Mouse (Mus musculus): ENCODE measurements around the gene Socs1. TPM values are rescaled to one million over a fixed set of nuclear protein-coding genes. Genes with fewer than 3 reads are reported as not detected.

Gene Socs1
- polyA plus RNA-seq, 1 experiment from 2014 or later: 6.9 TPM

GRCm38 (mm10) chr16:10771769-10772510 lies 13.4 kb downstream of the Socs1 start:
- H3K9me3 ChIP-seq: no peaks in the 10 kb centered on the region
- peaks cover 3% of the 10 kb centered on the region; the same call in 1 of the 2 replicates for H3K27me3 ChIP-seq (replicated peaks)
- ATAC-seq: no peak
- no peak overlapping the region for H3K4me3 ChIP-seq (replicated peaks)
- no peak overlapping the region for H3K27ac ChIP-seq
- peaks cover 8% of the 10 kb centered on the region; the same call in 1 of the 2 replicates for H3K4me1 ChIP-seq (replicated peaks)
- no peak overlapping the region for H3K9ac ChIP-seq
- H3K4me2 ChIP-seq (replicated peaks): no peak overlapping the region
- 68% methylated on average over 19 of the region's 19 CpGs for WGBS
- H3K36me3 ChIP-seq: no peaks in the 10 kb centered on the region

- Histone ChIP-seq H3K4me1 (replicated peaks) (peaks cover 8% of the 10 kb centered on the region; the same call in 1 of the 2 replicates), H3K9ac (no peak overlapping the region), H3K4me3 (replicated peaks) (no peak overlapping the region), H3K27me3 (replicated peaks) (peaks cover 5% of the 10 kb centered on the region), H3K36me3 (no peaks in the 10 kb centered on the region), H3K4me2 (replicated peaks) (no peak overlapping the region), H3K9me3 (no peaks in the 10 kb centered on the region), H3K27ac (no peak overlapping the region)
- ATAC-seq: 0 out of 2 replicates have a peak, but pooled peaks have one; percentile 50
- 43% methylated on average over 4 of the region's 4 CpGs for WGBS
Observed at GRCm38 (mm10) chr16:10770531-10771325, 14.6 kb downstream of the Socs1 start.

- H3K4me2 ChIP-seq (replicated peaks): no peak overlapping the region
- no peaks in the 10 kb centered on the region for H3K9me3 ChIP-seq
- WGBS: 63% methylated on average over 2 of the region's 2 CpGs
- H3K27ac ChIP-seq: no peak overlapping the region
- H3K36me3 ChIP-seq: no peaks in the 10 kb centered on the region
- no peak overlapping the region for H3K4me3 ChIP-seq (replicated peaks)
- peaks cover 7% of the 10 kb centered on the region for H3K27me3 ChIP-seq (replicated peaks)
- no peak overlapping the region for H3K9ac ChIP-seq
- ATAC-seq: no peak
- H3K4me1 ChIP-seq (replicated peaks): peaks cover 8% of the 10 kb centered on the region; the same call in 1 of the 2 replicates
Observed at GRCm38 (mm10) chr16:10769661-10770060, 15.7 kb downstream of the Socs1 start.

GRCm38 (mm10) chr16:10768821-10769220 lies 16.5 kb downstream of the Socs1 start:
- no peak for ATAC-seq

GRCm38 (mm10) chr16:10767158-10767557 lies 18.2 kb downstream of the Socs1 start:
- Histone ChIP-seq H3K9me3 (no peaks in the 10 kb centered on the region), H3K27me3 (replicated peaks) (peaks cover 7% of the 10 kb centered on the region), H3K4me1 (replicated peaks) (peaks cover 12% of the 10 kb centered on the region; the same call in 1 of the 2 replicates), H3K4me2 (replicated peaks) (no peak overlapping the region), H3K4me3 (replicated peaks) (no peak overlapping the region), H3K9ac (no peak overlapping the region), H3K27ac (no peak overlapping the region), H3K36me3 (no peaks in the 10 kb centered on the region)
- 55% methylated on average over 4 of the region's 4 CpGs for WGBS
- ATAC-seq: no peak

More at GRCm38 (mm10) chr16:10768821-10769220, 16.5 kb downstream of the Socs1 start:
- 52% methylated on average over 9 of the region's 9 CpGs for WGBS
- Histone ChIP-seq H3K4me2 (replicated peaks) (no peak overlapping the region), H3K4me1 (replicated peaks) (peaks cover 11% of the 10 kb centered on the region; the same call in 1 of the 2 replicates), H3K9ac (no peak overlapping the region), H3K36me3 (no peaks in the 10 kb centered on the region), H3K9me3 (no peaks in the 10 kb centered on the region), H3K4me3 (replicated peaks) (no peak overlapping the region), H3K27ac (no peak overlapping the region), H3K27me3 (replicated peaks) (peaks cover 7% of the 10 kb centered on the region)

GRCm38 (mm10) chr16:10764323-10764722 lies 21.0 kb downstream of the Socs1 start:
- Histone ChIP-seq H3K4me1 (replicated peaks) (peaks cover 7% of the 10 kb centered on the region; the same call in 1 of the 2 replicates), H3K27me3 (replicated peaks) (peaks cover 4% of the 10 kb centered on the region), H3K9ac (no peak overlapping the region), H3K4me2 (replicated peaks) (no peak overlapping the region), H3K9me3 (no peaks in the 10 kb centered on the region), H3K27ac (no peak overlapping the region), H3K36me3 (no peaks in the 10 kb centered on the region), H3K4me3 (replicated peaks) (no peak overlapping the region)
- ATAC-seq: 0 out of 2 replicates have a peak, but pooled peaks have one; percentile 40
- 33% methylated on average over 2 of the region's 2 CpGs for WGBS

- Histone ChIP-seq H3K4me3 (replicated peaks) (no peak overlapping the region), H3K27me3 (replicated peaks) (peaks cover 7% of the 10 kb centered on the region), H3K9me3 (no peaks in the 10 kb centered on the region), H3K4me2 (replicated peaks) (no peak overlapping the region), H3K27ac (no peak overlapping the region), H3K9ac (no peak overlapping the region), H3K4me1 (replicated peaks) (peaks cover 7% of the 10 kb centered on the region; the same call in 1 of the 2 replicates), H3K36me3 (no peaks in the 10 kb centered on the region)
- no peak for ATAC-seq
- 57% methylated on average over 6 of the region's 6 CpGs for WGBS
Observed at GRCm38 (mm10) chr16:10763540-10764264, 21.6 kb downstream of the Socs1 start.

GRCm38 (mm10) chr16:10762569-10763180 lies 22.7 kb downstream of the Socs1 start:
- Histone ChIP-seq H3K9me3 (no peaks in the 10 kb centered on the region), H3K9ac (no peak overlapping the region), H3K27ac (no peak overlapping the region), H3K4me1 (replicated peaks) (0 out of 2 replicates have a peak, but pooled peaks cover 3% of the 10 kb centered on the region), H3K4me2 (replicated peaks) (no peak overlapping the region), H3K27me3 (replicated peaks) (peaks cover 7% of the 10 kb centered on the region), H3K36me3 (no peaks in the 10 kb centered on the region), H3K4me3 (replicated peaks) (no peak overlapping the region)
- ATAC-seq: no peak
- 62% methylated on average over 5 of the region's 5 CpGs for WGBS

- WGBS: 61% methylated on average over 8 of the region's 8 CpGs
- H3K27ac ChIP-seq: no peak overlapping the region
- H3K4me3 ChIP-seq (replicated peaks): no peak overlapping the region
- H3K4me1 ChIP-seq (replicated peaks): 0 out of 2 replicates have a peak, but pooled peaks cover 3% of the 10 kb centered on the region
- H3K4me2 ChIP-seq (replicated peaks): no peak overlapping the region
- peaks cover 7% of the 10 kb centered on the region for H3K27me3 ChIP-seq (replicated peaks)
- no peaks in the 10 kb centered on the region for H3K9me3 ChIP-seq
- no peak overlapping the region for H3K9ac ChIP-seq
- no peak for ATAC-seq
- no peaks in the 10 kb centered on the region for H3K36me3 ChIP-seq
Observed at GRCm38 (mm10) chr16:10761182-10761581, 24.2 kb downstream of the Socs1 start.

- H3K36me3 ChIP-seq: no peaks in the 10 kb centered on the region
- ATAC-seq: no peak
- H3K4me2 ChIP-seq (replicated peaks): no peak overlapping the region
- H3K9ac ChIP-seq: no peak overlapping the region
- no peaks in the 10 kb centered on the region for H3K4me1 ChIP-seq (replicated peaks)
- peaks cover 3% of the 10 kb centered on the region; the same call in 1 of the 2 replicates for H3K27me3 ChIP-seq (replicated peaks)
- 75% methylated on average over 6 of the region's 6 CpGs for WGBS
- H3K27ac ChIP-seq: no peak overlapping the region
- H3K9me3 ChIP-seq: no peaks in the 10 kb centered on the region
- no peak overlapping the region for H3K4me3 ChIP-seq (replicated peaks)
Observed at GRCm38 (mm10) chr16:10756168-10756567, 29.2 kb downstream of the Socs1 start.

- WGBS: 84% methylated on average over 3 of the region's 3 CpGs
- H3K27me3 ChIP-seq (replicated peaks): peaks cover 3% of the 10 kb centered on the region; the same call in 1 of the 2 replicates
- no peaks in the 10 kb centered on the region for H3K9me3 ChIP-seq
- no peak overlapping the region for H3K9ac ChIP-seq
- H3K4me2 ChIP-seq (replicated peaks): no peak overlapping the region
- H3K36me3 ChIP-seq: no peaks in the 10 kb centered on the region
- H3K27ac ChIP-seq: no peak overlapping the region
- no peak for ATAC-seq
- H3K4me1 ChIP-seq (replicated peaks): peaks cover 6% of the 10 kb centered on the region
- no peak overlapping the region for H3K4me3 ChIP-seq (replicated peaks)
Observed at GRCm38 (mm10) chr16:10754521-10755296, 30.6 kb downstream of the Socs1 start.
